ENCODE assay signal across 8 mouse cellular contexts in the genomic region with DNA sequence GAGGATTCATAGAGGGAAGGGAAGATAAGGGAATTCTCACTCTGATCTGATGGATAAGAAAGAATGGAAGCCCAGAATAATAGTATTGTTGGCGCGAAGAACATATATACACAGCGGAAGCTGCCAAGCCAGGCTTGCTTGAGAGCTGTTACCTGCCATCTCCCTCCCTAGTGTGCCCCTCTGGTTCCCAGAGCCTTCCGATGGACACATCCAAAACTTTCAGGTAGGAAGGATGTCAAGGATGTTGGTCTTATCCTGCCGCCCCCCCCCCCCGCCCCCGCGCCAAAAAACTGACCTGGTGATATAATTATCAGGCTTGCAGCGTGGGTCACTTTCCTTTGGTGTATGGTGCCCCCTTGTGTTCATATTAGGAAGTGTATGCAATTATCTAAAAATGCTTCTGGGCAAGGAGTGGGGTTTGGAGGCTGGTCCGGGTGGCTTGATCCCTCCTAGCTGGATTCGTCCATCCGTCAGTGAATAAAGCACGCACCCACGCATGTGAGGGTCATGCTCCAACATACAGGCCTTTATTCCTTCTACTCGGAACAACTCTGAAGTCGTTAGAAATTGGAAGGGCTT. TPM values are rescaled to one million over a fixed set of nuclear protein-coding genes. Genes with fewer than 3 reads are reported as not detected.
DNase-seq lines count a peak whose midpoint lies in the region; ATAC-seq and TF ChIP-seq lines count a peak whose summit lies in the region.

No protein-coding gene starts in this region.

- H3K9ac ChIP-seq in midbrain, postnatal 0 days (replicated peaks; ENCODE audit: low read length, poor library complexity, severe bottlenecking) = no peak overlapping the region

- peaks cover 21% of the 10 kb centered on the region for H3K4me1 ChIP-seq in thymus, adult 2 months (replicated peaks; ENCODE audit: control insufficient read depth, insufficient read depth, low read length)
- no peaks in the 10 kb centered on the region for H3K4me1 ChIP-seq in midbrain, postnatal 0 days (ENCODE audit: insufficient read depth, low read length)

- no peak for TF ChIP-seq POLR2A in thymus, adult 2 months (IDR thresholded peaks at IDR 0.05; ENCODE audit: control insufficient read depth, extremely low read depth, insufficient read depth, low read length, poor library complexity)

- H3K27me3 ChIP-seq in thymus, adult 2 months (ENCODE audit: control insufficient read depth, insufficient read depth, low read length) = no peaks in the 10 kb centered on the region
- H3K27me3 ChIP-seq in midbrain, postnatal 0 days (ENCODE audit: insufficient read depth, low read length) = no peaks in the 10 kb centered on the region

- DNase-seq in cerebellum, adult 18-20 months = peak; percentile 6 to 26
- DNase-seq in thymus, adult 2 months = peak; percentile 30
- no peak for DNase-seq in thymus, postnatal 36 days
- DNase-seq in layer of hippocampus, postnatal 14 days (ENCODE audit: low spot score in 2 of 2) = peak; percentile 21 to 62
- DNase-seq in midbrain, postnatal 0 days (ENCODE audit: low spot score) = peak; percentile 68
- DNase-seq in urinary bladder, postnatal 14 days (ENCODE audit: low spot score) = no peak

- WGBS in thymus, adult 2 months = 13% methylated on average over 16 of the region's 16 CpGs
- WGBS in midbrain, postnatal 0 days = 13% methylated on average over 16 of the region's 16 CpGs

- no peaks in the 10 kb centered on the region for H3K9me3 ChIP-seq in midbrain, postnatal 0 days (ENCODE audit: low read length)

- no peak for TF ChIP-seq CTCF in thymus, adult 2 months (IDR thresholded peaks at IDR 0.05; ENCODE audit: borderline replicate concordance, control insufficient read depth, extremely low read depth, insufficient read depth, low read length, poor library complexity)
- TF ChIP-seq CTCF in midbrain, postnatal 0 days (IDR thresholded peaks at IDR 0.05) = peak; percentile 81

- H3K27ac ChIP-seq in thymus, adult 2 months (ENCODE audit: control insufficient read depth, insufficient read depth, low read length) = no peak overlapping the region
- no peak overlapping the region for H3K27ac ChIP-seq in midbrain, postnatal 0 days (ENCODE audit: low read depth, low read length)

- no peaks in the 10 kb centered on the region for H3K36me3 ChIP-seq in thymus, adult 2 months (ENCODE audit: control insufficient read depth, insufficient read depth, low read length)
- no peaks in the 10 kb centered on the region for H3K36me3 ChIP-seq in midbrain, postnatal 0 days (ENCODE audit: insufficient read depth, low read length)

- no peak overlapping the region for H3K4me3 ChIP-seq in thymus, adult 2 months (ENCODE audit: control insufficient read depth, insufficient read depth, low read length)
- no peak overlapping the region for H3K4me3 ChIP-seq in midbrain, postnatal 0 days (ENCODE audit: low read depth, low read length)

- ATAC-seq in cerebellum, adult (ENCODE audit: insufficient number of reproducible peaks, low FRiP score, low TSS enrichment) = no peak; the same call in 1 of the 2 replicates
- peak; percentile 46 for ATAC-seq in granulocyte monocyte progenitor cell, adult 5-6 weeks (replicated peaks; ENCODE audit: poor library complexity, severe bottlenecking)
- ATAC-seq in midbrain, postnatal 0 days (ENCODE audit: low FRiP score) = no peak

- peak overlapping the region; percentile 26 for H3K4me2 ChIP-seq in midbrain, postnatal 0 days (ENCODE audit: low read depth, low read length, poor library complexity, severe bottlenecking)

RNA-seq across cellular contexts. Expression of gene Ifnlr1, which starts 18.7 kb away (rescaled TPM):
- polyA plus RNA-seq in thymus, adult 2 months (2012; rRNA removed) = 2.0 and 2.5 TPM in 2 replicates
- not detected in 2 replicates for total RNA-seq in granulocyte monocyte progenitor cell, adult 5-6 weeks (2014; fragmentation: Nextera tagmentation)
- 0.17 and 0.52 TPM in 2 replicates for total RNA-seq in granulocyte monocyte progenitor cell, adult 5-6 weeks (2017)
- total RNA-seq in layer of hippocampus, postnatal 14 days (2021) = under 1 TPM; 0.19 to 0.37 TPM
- 0.22 and 0.28 TPM in 2 replicates for total RNA-seq in midbrain, postnatal 0 days (2014; rRNA removed)
- polyA plus RNA-seq in midbrain, postnatal 0 days (2015; fragmentation: Nextera tagmentation; extraction: Ambion mirVana) = 0.06 and 0.10 TPM in 2 replicates

Comparison
In these comparisons a context has a peak if more than half of its experiments do, and no peak if none do; other contexts are left out.
1. DNase-seq: peak in cerebellum, adult 18-20 months (2 of 2), thymus, adult 2 months (single experiment), layer of hippocampus, postnatal 14 days (2 of 2) and midbrain, postnatal 0 days (single experiment); none in thymus, postnatal 36 days (0 of 2) and urinary bladder, postnatal 14 days (single experiment).